Mouse (Mus musculus) embryonic facial prominence, embryonic 12.5 days (tissue): ENCODE results near the gene Arl5a. TPM values are rescaled to one million over a fixed set of nuclear protein-coding genes. Genes with fewer than 3 reads are reported as not detected.

ENCODE experiments used
- ATAC-seq: fragments of 200-750 bp; cut with Nextera tagmentation; 2 replicates; pipeline ENCODE4 v1.8.0; 2017; ENCODE audit not compliant: insufficient number of reproducible peaks, insufficient read depth, low FRiP score, low TSS enrichment
- H3K27ac ChIP-seq: fragments of 300-500 bp; sonication (generic); 2 replicates; pipeline ENCODE4 v1.5.1; 2016; ENCODE audit warnings: mild to moderate bottlenecking
- H3K27me3 ChIP-seq: fragments of 300-500 bp; sonication (generic); 2 replicates; pipeline ENCODE4 v1.6.1; 2016; ENCODE audit warnings: mild to moderate bottlenecking, moderate library complexity
- H3K36me3 ChIP-seq: fragments of 300-500 bp; sonication (generic); 2 replicates; pipeline ENCODE4 v1.6.1; 2016; ENCODE audit warnings: mild to moderate bottlenecking
- H3K4me1 ChIP-seq: fragments of 300-500 bp; sonication (generic); 2 replicates; pipeline ENCODE4 v1.6.1; 2016
- H3K4me2 ChIP-seq: fragments of 300-500 bp; sonication (generic); replicated peaks from 2 replicates; pipeline ENCODE4 v1.6.1; 2016; ENCODE audit warnings: mild to moderate bottlenecking, moderate library complexity
- H3K4me3 ChIP-seq: fragments of 300-500 bp; sonication (generic); 2 replicates; pipeline ENCODE4 v1.5.1; 2016; ENCODE audit warnings: mild to moderate bottlenecking
- H3K9ac ChIP-seq: fragments of 300-500 bp; sonication (generic); 2 replicates; pipeline ENCODE4 v1.6.1; 2016; ENCODE audit warnings: mild to moderate bottlenecking, moderate library complexity
- H3K9me3 ChIP-seq: fragments of 300-500 bp; sonication (generic); 2 replicates; pipeline ENCODE4 v1.6.1; 2016; ENCODE audit warnings: mild to moderate bottlenecking, moderate library complexity
- WGBS: fragments of 180-500 bp; shearing (Covaris S2); methylation state at CpG from one replicate; pipeline ENCODE4 v1.1.7; 2016; 5-methylcytosine and 5-hydroxymethylcytosine counted together
- polyA plus RNA-seq: library from polyadenylated mRNA; unstranded; fragments of >200 nt; fragmentation: Nextera tagmentation; extraction: Ambion mirVana; gene quantifications from 2 replicates; pipeline ENCODE4 v1.2.1, GENCODE M21; 2016

Gene Arl5a
- polyA plus RNA-seq, 1 experiment from 2014 or later, result 65.5 TPM

DNA sequence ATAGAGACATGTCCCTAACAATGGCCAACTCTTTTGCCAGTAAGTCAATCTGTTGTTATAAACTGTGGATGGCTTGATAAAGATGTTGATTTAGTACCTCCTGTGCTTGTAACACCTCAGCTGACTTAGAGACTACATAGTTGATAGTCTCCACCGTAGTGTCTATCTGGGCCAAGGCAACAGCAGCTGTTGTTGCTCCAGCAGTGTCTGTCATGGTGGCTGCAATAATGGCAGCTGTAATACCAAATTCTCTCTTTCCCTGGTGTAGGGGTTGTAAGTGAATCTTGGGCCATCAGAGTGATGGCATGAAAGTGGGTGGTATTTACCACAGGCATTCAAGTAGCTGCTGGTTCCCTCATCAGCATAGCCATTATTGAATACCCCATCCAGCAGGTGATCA, 73.7 kb downstream of the Arl5a start:
- no peak for ATAC-seq
- H3K9me3 ChIP-seq, result no peaks in the 10 kb centered on the region
- WGBS, result 97% methylated on average over 1 of the region's 1 CpGs

More for the DNA sequence above, 73.7 kb downstream of the Arl5a start:
- Histone ChIP-seq H3K4me2 (no peak overlapping the region), H3K27ac (no peak overlapping the region), H3K27me3 (no peaks in the 10 kb centered on the region), H3K9ac (no peak overlapping the region), H3K4me1 (no peaks in the 10 kb centered on the region), H3K4me3 (no peak overlapping the region), H3K36me3 (no peaks in the 10 kb centered on the region)

Other genes with a start within 250 kb of the Arl5a start
- gene Neb, start 46.4 kb downstream of the Arl5a start, polyA plus RNA-seq, result 24.8 and 30.8 TPM in 2 replicates